Mouse (Mus musculus): ENCODE measurements around the gene Ypel5.

DNA sequence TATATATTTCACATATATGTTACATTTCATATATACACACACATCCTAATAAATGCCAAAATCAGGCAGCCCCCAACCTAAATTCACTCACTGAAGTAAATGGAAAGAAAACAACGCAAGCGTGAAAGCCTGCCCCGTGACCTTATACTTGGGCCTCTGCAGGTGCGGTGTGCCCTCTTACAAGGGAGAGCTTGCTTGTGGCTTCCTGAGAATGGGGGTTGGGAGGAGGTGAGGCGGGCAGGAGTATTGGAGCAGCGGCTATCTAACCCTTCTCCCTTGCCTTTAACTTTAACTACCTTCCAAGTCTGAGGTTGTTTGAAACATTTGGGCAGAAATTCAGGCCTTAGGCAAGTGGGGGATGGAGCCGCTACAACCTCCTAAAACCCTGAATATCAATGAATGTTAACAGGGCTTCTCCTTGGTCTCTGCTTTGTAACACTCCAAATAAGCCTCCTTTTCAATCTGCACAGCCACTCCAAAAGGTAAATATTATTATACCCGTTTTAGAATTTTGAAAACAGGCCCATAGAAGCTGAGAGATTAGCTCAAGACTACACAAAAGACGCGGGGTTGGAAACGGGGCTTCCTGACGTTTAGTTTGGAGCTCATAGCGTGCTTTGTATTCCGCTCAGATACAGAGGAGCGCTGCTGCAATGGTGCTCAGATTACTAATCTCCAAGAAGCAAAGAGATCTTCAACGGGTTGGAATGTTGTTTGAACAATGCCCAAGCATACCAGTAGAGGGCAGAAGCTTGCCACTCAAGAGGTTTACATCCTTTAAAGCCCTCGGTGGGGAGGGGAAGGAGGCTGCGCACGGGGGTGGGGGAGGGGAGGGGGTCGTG, 53.5 kb downstream of the Ypel5 start:
- TF ChIP-seq CTCF (IDR thresholded peaks at IDR 0.05; ENCODE audit: insufficient read depth, low read depth, low read length) (0 out of 2 replicates have a peak, but pooled peaks have one; percentile 19), POLR2A (IDR thresholded peaks at IDR 0.05; ENCODE audit: insufficient read depth, low read depth, low read length) (no peak)

Measured in olfactory bulb, adult 2 months (tissue).